Mouse (Mus musculus) stomach, embryonic 15.5 days (tissue): ENCODE data around the gene Gm13693. TPM values are rescaled to one million over a fixed set of nuclear protein-coding genes. Genes with fewer than 3 reads are reported as not detected.
"Not testable (repeated sequence)": the region's sequence is repeated elsewhere in the genome, so short reads cannot be mapped to it uniquely, and the experiment has no call there.

ENCODE experiments used
- ATAC-seq: fragments of 200-750 bp; cut with Nextera tagmentation; 2 replicates; pipeline ENCODE4 v1.8.0; 2017; ENCODE audit warnings: low read depth, moderate number of reproducible peaks, moderate TSS enrichment; ENCODE audit not compliant: insufficient read depth, low FRiP score
- H3K27ac ChIP-seq: fragments of 300-500 bp; sonication (generic); 2 replicates; pipeline ENCODE4 v1.5.1; 2015; ENCODE audit warnings: mild to moderate bottlenecking, inconsistent platforms
- H3K27me3 ChIP-seq: fragments of 300-500 bp; sonication (generic); replicated peaks from 2 replicates; pipeline ENCODE4 v1.6.1; 2015; ENCODE audit warnings: inconsistent platforms
- H3K36me3 ChIP-seq: fragments of 300-500 bp; sonication (generic); 2 replicates; pipeline ENCODE4 v1.6.1; 2015; ENCODE audit warnings: inconsistent platforms
- H3K4me1 ChIP-seq: fragments of 300-500 bp; sonication (generic); 2 replicates; pipeline ENCODE4 v1.6.1; 2015; ENCODE audit warnings: inconsistent platforms
- H3K4me2 ChIP-seq: fragments of 300-500 bp; sonication (generic); 2 replicates; pipeline ENCODE4 v1.6.1; 2015; ENCODE audit warnings: mild to moderate bottlenecking, inconsistent platforms
- H3K4me3 ChIP-seq: fragments of 300-500 bp; sonication (generic); replicated peaks from 2 replicates; pipeline ENCODE4 v1.5.1; 2015; ENCODE audit warnings: inconsistent platforms
- H3K9ac ChIP-seq: fragments of 300-500 bp; sonication (generic); 2 replicates; pipeline ENCODE4 v1.6.1; 2015; ENCODE audit warnings: inconsistent platforms
- H3K9me3 ChIP-seq: fragments of 300-500 bp; sonication (generic); 2 replicates; pipeline ENCODE4 v1.6.1; 2016; ENCODE audit warnings: inconsistent platforms
- WGBS: fragments of 180-500 bp; shearing (Covaris S2); methylation state at CpG from one replicate; pipeline ENCODE4 v1.1.7; 2015; 5-methylcytosine and 5-hydroxymethylcytosine counted together
- polyA plus RNA-seq: library from polyadenylated mRNA; unstranded; fragments of >200 nt; fragmentation: Nextera tagmentation; extraction: Ambion mirVana; gene quantifications from 2 replicates; pipeline ENCODE4 v1.2.1, GENCODE M21; 2015

The Gm13693 gene
- polyA plus RNA-seq, result 0.09 TPM in 1 of 2 replicates, not detected in the other

- not testable (repeated sequence) for H3K9me3 ChIP-seq, H3K4me3 ChIP-seq, H3K27me3 ChIP-seq, H3K27ac ChIP-seq, H3K36me3 ChIP-seq, H3K4me2 ChIP-seq, H3K4me1 ChIP-seq, ATAC-seq, H3K9ac ChIP-seq
- no CpG with 5 or more reads among the region's 6 CpGs for WGBS
Observed at GRCm38 (mm10) chr2:83961203-83961602, at the start of gene Gm13693. Gene Gm13693 (plus strand): TSS chr2:83961503.

GRCm38 (mm10) chr2:83929478-83930088 is 31.7 kb upstream of the Gm13693 start:
- Histone ChIP-seq H3K36me3 (no peaks in the 10 kb centered on the region), H3K9ac (no peak overlapping the region), H3K4me2 (no peak overlapping the region), H3K9me3 (no peaks in the 10 kb centered on the region), H3K27me3 (no peaks in the 10 kb centered on the region), H3K4me1 (no peaks in the 10 kb centered on the region), H3K4me3 (no peak overlapping the region), H3K27ac (no peak overlapping the region)
- no peak for ATAC-seq
- 64% methylated on average over 2 of the region's 2 CpGs for WGBS

- Histone ChIP-seq H3K4me1 (0 out of 2 replicates have a peak, but pooled peaks cover 4% of the 10 kb centered on the region), H3K4me3 (peak within 1 kb of the TSS; percentile 27; the same call in 1 of the 2 replicates), H3K9ac (no peak within 1 kb of the TSS), H3K9me3 (no peaks in the 10 kb centered on the region), H3K36me3 (no peaks in the 10 kb centered on the region), H3K27me3 (no peaks in the 10 kb centered on the region), H3K4me2 (peak within 1 kb of the TSS; percentile 48), H3K27ac (no peak within 1 kb of the TSS)
- 1% methylated on average over 20 of the region's 20 CpGs for WGBS
- peak; percentile 66; the same call in 1 of the 2 replicates for ATAC-seq
Observed at GRCm38 (mm10) chr2:83940931-83941361, 20.4 kb upstream of the Gm13693 start, which contains the start of gene Zswim2. Gene Zswim2 (minus strand): TSS chr2:83941228.

GRCm38 (mm10) chr2:83941378-83941777 is 19.9 kb upstream of the Gm13693 start:
- H3K4me3 ChIP-seq, result 0 out of 2 replicates have a peak overlapping the region, but pooled peaks have one; percentile 27
- no peaks in the 10 kb centered on the region for H3K27me3 ChIP-seq
- 0 out of 2 replicates have a peak, but pooled peaks cover 4% of the 10 kb centered on the region for H3K4me1 ChIP-seq
- H3K36me3 ChIP-seq, result no peaks in the 10 kb centered on the region
- 38% methylated on average over 3 of the region's 3 CpGs for WGBS
- H3K27ac ChIP-seq, result no peak overlapping the region
- no peak overlapping the region for H3K9ac ChIP-seq
- no peak for ATAC-seq
- no peaks in the 10 kb centered on the region for H3K9me3 ChIP-seq
- H3K4me2 ChIP-seq, result peak overlapping the region; percentile 48

- Histone ChIP-seq H3K4me2 (no peak overlapping the region), H3K36me3 (no peaks in the 10 kb centered on the region), H3K4me3 (no peak overlapping the region), H3K27ac (no peak overlapping the region), H3K27me3 (no peaks in the 10 kb centered on the region), H3K9ac (no peak overlapping the region), H3K4me1 (0 out of 2 replicates have a peak, but pooled peaks cover 4% of the 10 kb centered on the region), H3K9me3 (no peaks in the 10 kb centered on the region)
- ATAC-seq, result no peak
- WGBS, result 55% methylated on average over 4 of the region's 4 CpGs
Observed at GRCm38 (mm10) chr2:83941792-83942191, 19.5 kb upstream of the Gm13693 start.

- H3K4me2 ChIP-seq, ATAC-seq, H3K9me3 ChIP-seq, H3K36me3 ChIP-seq, H3K4me1 ChIP-seq, H3K4me3 ChIP-seq, H3K9ac ChIP-seq, H3K27me3 ChIP-seq, H3K27ac ChIP-seq: not testable (repeated sequence)
- no CpG with 5 or more reads among the region's 6 CpGs for WGBS
Observed at GRCm38 (mm10) chr2:83955393-83955792, 5.9 kb upstream of the Gm13693 start, which contains the start of gene Gm13698. Gene Gm13698 (plus strand): TSS chr2:83955693.

GRCm38 (mm10) chr2:83967013-83967412 is 5.7 kb downstream of the Gm13693 start, which contains the start of gene Gm13695:
Gene Gm13695 (plus strand): TSS chr2:83967313.
- H3K36me3 ChIP-seq, ATAC-seq, H3K9ac ChIP-seq, H3K4me3 ChIP-seq, H3K27me3 ChIP-seq, H3K4me1 ChIP-seq, H3K9me3 ChIP-seq, H3K4me2 ChIP-seq, H3K27ac ChIP-seq: not testable (repeated sequence)
- no CpG with 5 or more reads among the region's 6 CpGs for WGBS

- no CpG with 5 or more reads among the region's 6 CpGs for WGBS
- ATAC-seq, H3K4me2 ChIP-seq: not testable (repeated sequence)
Observed at GRCm38 (mm10) chr2:83972823-83973222, 11.5 kb downstream of the Gm13693 start, which contains the start of gene Gm13696. Gene Gm13696 (plus strand): TSS chr2:83973123.

GRCm38 (mm10) chr2:83978633-83979032 is 17.3 kb downstream of the Gm13693 start, which contains the start of gene Gm13694:
Gene Gm13694 (plus strand): TSS chr2:83978933.
- not testable (repeated sequence) for H3K36me3 ChIP-seq, H3K27ac ChIP-seq, H3K27me3 ChIP-seq, H3K4me3 ChIP-seq, ATAC-seq, H3K4me2 ChIP-seq, H3K9me3 ChIP-seq, H3K4me1 ChIP-seq, H3K9ac ChIP-seq
- no CpG with 5 or more reads among the region's 6 CpGs for WGBS

More at GRCm38 (mm10) chr2:83972823-83973222, 11.5 kb downstream of the Gm13693 start, which contains the start of gene Gm13696:
- H3K36me3 ChIP-seq, H3K9ac ChIP-seq, H3K27ac ChIP-seq, H3K4me1 ChIP-seq, H3K9me3 ChIP-seq, H3K4me3 ChIP-seq, H3K27me3 ChIP-seq: not testable (repeated sequence)

GRCm38 (mm10) chr2:83984443-83984842 is 23.1 kb downstream of the Gm13693 start, which contains the start of gene Gm13697:
Gene Gm13697 (plus strand): TSS chr2:83984743.
- H3K4me1 ChIP-seq, ATAC-seq, H3K27ac ChIP-seq, H3K27me3 ChIP-seq, H3K36me3 ChIP-seq, H3K9me3 ChIP-seq, H3K9ac ChIP-seq, H3K4me3 ChIP-seq, H3K4me2 ChIP-seq: not testable (repeated sequence)
- WGBS, result no CpG with 5 or more reads among the region's 6 CpGs

- not testable (repeated sequence) for H3K9ac ChIP-seq, H3K27ac ChIP-seq, H3K36me3 ChIP-seq, H3K9me3 ChIP-seq, H3K4me2 ChIP-seq, H3K27me3 ChIP-seq, H3K4me3 ChIP-seq, ATAC-seq, H3K4me1 ChIP-seq
- WGBS, result no CpG with 5 or more reads among the region's 6 CpGs
Observed at GRCm38 (mm10) chr2:83990253-83990652, 28.9 kb downstream of the Gm13693 start, which contains the start of gene Gm13691. Gene Gm13691 (plus strand): TSS chr2:83990553.

- H3K4me3 ChIP-seq, H3K36me3 ChIP-seq, H3K4me2 ChIP-seq, H3K4me1 ChIP-seq, H3K27me3 ChIP-seq, H3K9ac ChIP-seq, H3K9me3 ChIP-seq, H3K27ac ChIP-seq, ATAC-seq: not testable (repeated sequence)
- 40% methylated on average over 8 of the region's 9 CpGs for WGBS
Observed at GRCm38 (mm10) chr2:83993639-83994255, 32.4 kb downstream of the Gm13693 start.
